Mouse (Mus musculus) ZHBTc4 (cell line): ENCODE results near the gene Polr2c.
"Not testable (repeated sequence)": the region's sequence is repeated elsewhere in the genome, so short reads cannot be mapped to it uniquely, and the experiment has no call there.

Experiments used
- DNase-seq: peaks from one replicate; pipeline ENCODE4 v3.0.0-alpha.2; 2011; ENCODE audit warnings: low read depth, low spot score

Polr2c gene

DNA sequence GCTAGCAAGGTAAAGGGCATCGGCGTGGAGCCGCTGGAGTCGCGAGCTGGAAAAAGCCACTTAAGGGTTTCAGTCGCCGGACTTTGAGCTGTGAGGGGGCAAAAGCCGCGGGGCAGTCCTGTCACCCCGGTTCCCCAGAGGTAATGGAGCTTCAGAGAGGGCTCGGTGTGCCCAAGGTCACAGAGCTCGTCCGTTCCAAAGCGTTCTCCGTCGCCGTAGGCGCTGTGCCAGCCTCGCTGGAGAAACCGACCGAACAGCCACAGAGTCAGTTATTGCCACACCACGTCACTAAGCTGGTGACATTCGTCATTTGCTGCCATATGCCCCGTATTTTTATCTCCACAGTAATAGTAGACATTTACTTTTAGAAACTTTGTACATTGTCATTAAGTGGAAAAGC is 18.6 kb upstream of the Polr2c start:
- no peak for DNase-seq

DNA sequence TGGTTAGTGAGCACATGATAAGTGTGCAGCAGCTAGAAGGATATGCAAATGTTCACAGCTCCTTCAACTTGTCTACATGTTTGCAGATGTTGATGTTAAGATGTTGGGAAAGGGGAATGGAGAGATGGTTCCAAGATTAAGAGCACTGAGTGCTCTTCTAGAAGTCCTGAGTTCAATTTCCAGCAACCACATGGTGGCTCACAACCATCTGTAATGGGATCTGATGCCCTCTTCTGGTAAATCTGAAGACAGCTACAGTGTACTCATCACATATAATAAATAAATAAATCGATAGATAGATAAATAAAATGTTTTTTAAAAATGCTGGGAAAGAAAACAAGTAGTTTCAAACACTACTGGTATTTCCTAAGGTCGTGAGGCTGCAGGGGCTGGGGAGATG is 16.1 kb upstream of the Polr2c start:
- no peak for DNase-seq

DNA sequence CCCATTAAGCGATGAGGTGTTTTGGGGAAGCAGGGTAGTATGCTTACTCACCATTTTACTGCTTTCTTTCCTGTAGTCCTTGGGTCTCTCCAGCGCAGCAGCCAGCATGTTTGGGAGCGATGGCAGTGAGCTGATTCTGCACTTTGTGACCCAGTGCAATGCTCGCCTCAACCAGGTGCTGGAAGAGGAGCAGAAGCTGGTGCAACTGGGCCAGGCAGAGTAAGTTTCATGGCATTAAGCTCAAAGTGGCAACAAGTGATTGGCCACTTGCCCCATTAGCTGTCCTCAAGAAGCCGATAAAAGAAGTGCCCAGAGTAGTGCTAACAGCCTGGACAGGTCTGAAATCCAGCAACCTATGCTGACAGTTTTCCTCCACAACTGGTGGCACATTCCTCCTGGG is 7.2 kb upstream of the Polr2c start:
- DNase-seq: no peak

DNA sequence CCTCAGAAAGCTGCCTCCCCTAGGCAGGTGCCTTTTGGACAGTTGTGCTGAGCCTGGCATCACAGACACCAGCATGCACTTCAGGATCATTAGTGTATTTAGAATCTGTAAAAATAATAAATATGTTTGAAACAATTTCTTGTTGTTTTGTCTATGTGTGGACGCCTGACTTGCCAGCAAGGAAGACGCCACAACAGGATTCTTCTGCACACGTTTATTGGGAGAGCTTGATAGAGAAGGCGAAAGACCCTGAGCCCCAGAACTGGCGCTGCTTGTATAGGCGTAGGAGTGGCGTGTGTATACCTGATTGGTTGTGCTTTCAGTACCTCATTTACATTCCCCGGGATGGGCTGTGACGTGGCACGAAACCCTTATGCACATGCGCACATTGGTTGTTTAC is 2.5 kb upstream of the Polr2c start:
- DNase-seq: not testable (repeated sequence)

DNA sequence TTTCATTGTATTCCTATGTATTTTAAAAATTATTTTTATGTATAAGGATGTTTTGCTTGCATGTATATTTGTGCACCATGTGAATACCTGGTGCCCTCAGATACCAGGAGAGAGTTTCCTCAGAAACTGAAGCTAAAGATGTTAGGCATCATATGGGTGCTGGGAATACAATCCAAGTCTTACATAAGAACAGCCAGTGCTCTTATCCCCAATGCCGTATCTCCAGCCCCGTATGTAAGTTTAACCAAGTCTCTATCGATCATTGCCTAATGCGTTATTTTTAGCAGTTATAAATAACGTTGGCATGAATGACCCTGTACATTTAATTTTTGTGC is 272 bp upstream of the Polr2c start:
- DNase-seq: no peak

DNA sequence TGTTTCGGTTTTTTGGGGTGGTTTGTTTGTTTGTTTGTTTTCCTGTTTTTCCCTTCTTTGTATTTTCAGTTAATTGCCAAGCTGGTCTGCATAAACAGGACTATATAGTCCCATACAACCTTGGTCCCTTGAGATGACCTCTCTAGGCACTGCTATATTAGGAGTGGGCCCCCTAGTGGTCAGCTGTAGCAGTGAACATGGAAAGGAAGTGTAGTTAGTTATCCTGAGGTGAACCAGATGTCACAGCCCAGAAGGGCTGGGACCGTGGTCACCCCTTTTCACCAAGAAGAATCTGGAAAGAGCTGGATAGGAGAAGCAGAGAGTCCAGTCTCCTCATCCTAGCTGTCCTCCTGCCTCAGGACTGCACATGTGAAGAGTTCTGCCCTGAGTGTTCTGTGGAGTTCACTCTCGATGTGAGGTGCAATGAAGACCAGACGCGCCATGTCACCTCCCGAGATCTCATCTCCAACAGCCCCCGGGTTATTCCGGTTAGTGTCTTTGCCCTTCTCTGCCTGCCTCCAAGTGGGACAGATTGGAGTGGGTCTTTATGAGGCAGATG is 4.2 kb downstream of the Polr2c start:
- DNase-seq: peak; percentile 76

DNA sequence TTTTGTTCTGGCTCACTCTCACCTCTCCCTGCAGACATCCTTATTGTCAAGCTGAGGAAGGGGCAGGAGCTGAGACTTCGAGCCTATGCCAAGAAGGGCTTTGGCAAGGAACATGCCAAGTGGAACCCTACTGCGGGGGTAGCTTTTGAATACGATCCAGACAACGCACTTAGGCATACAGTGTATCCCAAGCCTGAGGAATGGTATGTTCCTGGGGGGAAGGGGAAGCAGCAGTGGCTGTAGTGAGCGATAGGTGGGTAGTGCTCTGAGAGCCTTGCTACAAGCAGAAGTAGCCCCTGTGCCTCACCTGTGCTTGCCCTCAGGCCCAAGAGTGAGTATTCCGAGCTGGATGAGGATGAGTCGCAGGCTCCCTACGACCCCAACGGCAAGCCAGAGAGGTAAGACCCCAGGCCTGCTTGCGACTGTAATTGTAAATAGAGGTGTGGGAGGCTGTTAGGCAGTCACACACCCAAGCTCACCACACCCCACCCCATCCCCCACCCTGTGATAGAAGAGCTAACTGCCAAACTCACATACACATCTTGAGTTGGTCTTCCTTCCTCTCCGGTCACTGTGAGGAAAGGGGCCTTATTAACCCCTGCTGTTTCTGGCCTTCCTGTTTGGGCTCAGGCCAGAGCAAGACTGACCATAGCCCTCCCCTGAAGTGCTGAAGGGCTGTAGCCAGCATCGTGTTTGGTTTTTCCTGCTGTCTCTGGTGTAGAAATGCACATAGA is 5.4 kb downstream of the Polr2c start:
- no peak for DNase-seq

DNA sequence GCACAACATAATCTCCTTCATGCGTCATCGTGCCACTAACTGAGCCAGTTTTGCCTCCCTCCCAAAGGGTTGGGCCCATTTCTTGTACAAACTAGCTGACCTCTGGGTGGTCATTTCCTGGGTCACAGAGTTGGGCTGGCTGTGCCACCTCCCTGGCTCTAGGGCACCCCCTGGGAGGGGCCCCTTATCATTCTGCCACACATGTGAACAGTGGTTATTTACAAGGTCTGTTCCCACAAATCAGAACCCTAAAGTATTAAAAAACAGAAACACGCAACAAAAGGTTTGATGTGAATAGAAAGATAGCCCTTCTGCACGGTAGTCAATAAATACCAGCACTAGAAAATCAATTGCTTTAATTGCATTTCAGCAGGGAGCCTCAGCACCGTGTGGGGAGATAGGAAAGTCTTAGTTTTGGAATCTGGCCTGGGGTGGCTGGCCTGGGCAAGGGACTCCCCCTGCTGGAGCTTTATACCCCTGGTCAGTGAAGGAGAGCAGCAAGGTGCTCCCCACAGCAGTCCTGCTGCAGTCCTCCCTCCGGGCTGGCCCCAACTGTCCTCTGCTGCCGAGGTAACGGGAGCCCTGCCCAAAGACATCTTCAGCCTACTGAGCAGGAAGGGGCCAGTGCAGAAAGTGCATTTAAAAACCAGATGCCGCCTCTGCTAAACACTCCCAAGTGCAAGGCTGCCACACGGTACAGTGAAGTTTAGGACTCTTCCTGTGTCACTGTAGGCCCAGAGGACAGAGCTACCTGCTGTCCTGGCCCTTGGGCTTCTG is 6.8 kb downstream of the Polr2c start:
- no peak for DNase-seq

DNA sequence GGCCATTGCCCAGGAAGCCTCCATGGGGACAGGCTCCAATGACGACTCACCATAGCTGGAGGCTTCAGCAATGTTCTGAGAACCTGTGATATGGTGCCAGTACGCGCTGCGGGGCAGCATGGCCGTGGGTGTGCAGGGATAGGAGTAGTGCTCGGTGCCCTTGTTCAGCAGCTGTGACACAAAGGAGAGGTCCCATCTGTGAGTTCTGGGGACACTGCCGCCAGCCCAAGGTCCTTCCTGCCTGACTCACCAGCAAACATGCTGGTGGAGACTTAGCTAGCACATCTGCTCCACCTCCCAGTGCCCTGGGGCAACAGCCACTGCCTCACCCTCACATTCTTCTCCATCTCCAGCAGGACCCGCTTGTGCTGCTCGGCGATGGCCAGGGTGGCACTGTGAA is 8.0 kb downstream of the Polr2c start:
- DNase-seq: peak; percentile 43

DNA sequence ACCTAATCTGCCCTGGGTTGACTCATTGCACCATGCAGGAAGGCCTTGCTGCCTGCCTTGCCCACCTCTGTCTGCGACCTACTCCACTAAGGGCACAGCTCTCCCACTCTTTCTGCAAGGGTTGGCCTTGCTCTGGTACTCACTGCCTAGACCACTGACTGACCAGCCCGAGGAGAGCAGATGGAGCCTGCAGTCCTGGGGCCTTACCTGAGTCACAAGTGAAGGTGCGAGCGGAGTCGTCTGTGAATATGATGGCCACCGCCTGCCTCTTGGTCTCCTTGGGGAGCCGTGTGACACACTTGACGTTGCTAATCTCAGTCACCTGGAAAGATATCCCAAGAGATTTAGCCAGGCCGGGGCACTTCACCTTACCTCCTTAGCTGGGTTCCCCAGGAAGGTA is 9.7 kb downstream of the Polr2c start:
- DNase-seq: no peak

DNA sequence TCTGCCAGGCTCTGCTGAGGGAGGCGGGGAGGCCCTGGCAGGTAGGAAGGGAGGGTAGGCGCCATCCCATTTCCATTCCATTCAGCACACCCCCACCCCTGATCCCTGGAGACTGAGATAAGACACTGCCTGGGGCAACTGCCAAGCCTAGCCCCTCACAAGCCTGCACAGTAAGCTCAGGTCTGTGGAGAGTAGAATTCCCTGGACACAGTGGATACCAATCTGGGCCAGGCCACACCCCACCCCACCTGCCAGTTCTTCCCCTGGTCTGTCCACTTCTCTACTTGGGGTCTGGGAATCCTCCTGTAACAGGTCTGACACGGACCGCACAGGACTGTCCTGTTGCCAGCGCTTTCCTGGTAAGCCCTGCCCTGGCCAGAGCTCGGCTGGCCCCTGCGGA is 11.9 kb downstream of the Polr2c start:
- no peak for DNase-seq

DNA sequence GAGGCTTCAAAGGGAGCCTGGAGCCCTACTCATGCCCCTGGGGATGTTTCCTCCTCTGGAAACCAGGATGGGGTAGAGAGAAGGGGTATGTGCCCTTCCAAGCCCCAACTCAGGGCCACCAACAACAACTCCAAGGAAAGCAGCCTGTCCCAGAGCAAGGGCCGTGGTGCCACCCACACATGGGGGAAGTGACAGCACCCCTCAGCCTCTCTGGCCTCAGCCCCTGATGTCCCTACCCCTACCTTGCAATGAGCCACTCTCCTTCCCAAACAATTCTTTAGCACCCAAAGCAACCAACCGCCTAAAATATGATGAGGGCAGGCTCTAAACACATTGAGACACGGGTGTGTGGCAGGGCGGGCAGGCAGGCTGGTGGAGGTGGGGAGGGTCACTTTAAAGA is 12.8 kb downstream of the Polr2c start:
- DNase-seq: no peak

DNA sequence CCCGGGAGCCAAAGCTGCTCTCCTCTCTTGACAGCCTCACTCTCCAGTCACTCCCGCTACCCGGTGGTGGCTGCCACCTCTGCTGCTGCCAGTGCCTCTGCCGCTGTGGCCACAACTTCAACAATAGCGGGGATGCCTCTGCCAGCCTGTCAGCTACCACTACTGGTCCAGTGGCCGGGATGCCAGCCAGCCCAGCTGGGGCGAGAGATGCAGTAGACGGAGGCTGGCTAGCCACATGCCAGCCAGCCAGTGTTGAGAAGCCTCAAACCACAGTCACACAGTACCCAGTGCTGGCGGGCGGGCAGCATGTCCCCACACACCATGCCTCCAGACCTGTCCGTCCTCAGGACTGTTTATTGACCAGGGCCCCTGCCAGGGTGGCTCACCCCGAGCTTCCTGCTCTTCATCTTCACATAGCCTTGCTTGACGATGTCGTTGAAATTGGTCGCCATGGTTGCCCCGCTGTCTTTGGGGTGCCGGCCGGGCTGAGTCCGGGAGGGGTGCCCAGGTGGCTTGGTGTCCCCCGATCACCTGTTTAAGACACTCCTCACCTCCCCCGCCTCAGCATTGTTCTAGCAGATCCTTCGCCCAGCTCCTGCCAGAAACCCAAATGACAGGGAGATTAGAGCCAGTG is 13.3 kb downstream of the Polr2c start:
- DNase-seq: no peak

DNA sequence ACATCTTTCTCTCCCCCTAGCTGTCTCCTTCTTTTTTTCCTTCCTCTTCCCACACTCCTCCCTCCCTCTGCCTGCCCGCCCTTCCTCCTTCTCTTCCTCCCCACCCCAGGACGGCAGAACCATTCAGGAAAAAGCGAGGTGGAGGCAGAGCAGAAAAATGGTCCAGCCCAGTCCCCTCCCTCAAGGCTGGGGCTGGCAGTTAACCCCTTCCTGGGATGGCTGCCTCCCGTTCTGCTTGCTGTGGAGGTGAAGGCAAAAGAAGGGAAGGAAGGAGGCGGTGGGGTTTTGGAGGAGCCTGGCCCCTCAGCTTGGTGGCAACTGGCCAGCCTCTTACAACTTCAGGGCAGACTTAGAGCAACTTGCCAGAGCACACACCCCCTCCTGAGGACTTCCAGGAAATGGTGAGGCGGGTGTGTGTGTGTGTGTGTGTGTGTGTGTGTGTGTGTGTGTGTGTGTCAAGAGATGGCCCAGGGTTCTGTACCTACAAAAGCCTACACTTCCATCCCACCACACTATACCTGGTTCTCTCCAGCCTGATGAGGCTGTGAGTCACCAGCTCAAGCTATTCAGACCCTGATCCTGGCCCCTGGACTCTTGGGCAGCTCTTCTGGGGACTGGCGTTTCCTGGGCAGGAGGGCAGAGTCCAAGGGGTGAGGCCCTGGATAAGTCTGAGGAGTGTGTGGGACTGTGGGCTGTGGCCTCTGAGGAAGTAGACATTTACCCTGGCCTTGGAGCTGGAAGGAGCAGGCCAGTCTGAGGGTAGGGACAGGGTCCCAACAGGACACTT is 14.1 kb downstream of the Polr2c start:
- DNase-seq: peak; percentile 48

DNA sequence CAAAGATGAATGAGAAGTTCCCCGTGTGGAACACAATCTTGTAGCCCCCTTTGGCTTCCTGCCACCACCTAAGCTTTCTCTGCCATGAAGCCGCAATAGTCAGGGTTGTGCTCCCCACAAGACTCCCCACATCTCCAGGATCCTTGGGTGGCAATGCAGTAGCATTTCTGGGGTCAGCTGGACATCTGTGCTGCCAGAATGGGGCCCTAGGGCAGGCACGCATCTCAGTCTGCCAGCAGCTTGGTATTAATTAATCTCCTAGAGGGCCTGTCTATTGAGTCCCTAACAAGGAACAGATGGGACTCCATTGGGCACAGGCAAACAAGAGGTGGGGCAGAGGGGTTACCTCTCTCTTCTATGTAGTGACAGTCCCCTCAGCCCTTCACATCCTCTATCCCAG is 14.9 kb downstream of the Polr2c start:
- DNase-seq: no peak

DNA sequence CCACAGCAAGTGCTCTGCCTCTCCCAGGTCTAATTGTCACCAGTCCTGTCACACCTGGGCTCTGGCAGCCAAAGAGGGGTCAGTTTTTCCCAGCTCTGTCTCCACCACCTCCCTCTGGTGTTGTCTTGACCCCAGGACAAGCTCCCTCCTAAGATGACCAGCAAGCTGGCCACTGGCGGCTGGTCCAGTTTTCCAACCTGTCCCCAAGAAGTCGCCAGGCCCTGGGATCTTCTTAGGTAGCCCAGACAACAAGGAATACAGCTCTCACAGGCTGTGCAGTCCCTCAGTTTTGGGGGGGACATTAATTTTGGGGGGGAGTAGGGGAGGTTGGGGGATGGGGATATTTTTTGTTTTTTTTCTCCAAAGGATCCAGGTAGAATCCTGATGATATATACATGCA is 15.3 kb downstream of the Polr2c start:
- DNase-seq: no peak

DNA sequence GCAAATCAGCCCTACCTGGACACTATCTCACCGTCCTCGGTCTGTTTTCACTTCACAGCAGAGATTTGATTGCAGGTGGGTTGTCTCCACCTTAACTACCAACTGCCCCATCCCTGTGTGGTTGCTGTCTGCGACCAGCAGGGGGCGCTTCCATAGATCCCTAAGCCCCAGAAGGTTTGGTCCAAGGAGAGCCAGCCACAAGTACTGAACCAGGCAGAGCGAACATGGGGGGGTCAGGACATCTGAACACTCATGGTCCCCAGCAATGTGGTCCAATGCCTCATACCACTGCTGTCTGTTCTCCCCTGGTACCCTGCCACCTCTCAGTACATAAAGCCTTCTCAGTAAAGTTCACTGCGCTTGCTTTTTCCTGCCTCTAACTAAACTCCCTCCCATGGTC is 17.1 kb downstream of the Polr2c start:
- peak; percentile 84 for DNase-seq

DNA sequence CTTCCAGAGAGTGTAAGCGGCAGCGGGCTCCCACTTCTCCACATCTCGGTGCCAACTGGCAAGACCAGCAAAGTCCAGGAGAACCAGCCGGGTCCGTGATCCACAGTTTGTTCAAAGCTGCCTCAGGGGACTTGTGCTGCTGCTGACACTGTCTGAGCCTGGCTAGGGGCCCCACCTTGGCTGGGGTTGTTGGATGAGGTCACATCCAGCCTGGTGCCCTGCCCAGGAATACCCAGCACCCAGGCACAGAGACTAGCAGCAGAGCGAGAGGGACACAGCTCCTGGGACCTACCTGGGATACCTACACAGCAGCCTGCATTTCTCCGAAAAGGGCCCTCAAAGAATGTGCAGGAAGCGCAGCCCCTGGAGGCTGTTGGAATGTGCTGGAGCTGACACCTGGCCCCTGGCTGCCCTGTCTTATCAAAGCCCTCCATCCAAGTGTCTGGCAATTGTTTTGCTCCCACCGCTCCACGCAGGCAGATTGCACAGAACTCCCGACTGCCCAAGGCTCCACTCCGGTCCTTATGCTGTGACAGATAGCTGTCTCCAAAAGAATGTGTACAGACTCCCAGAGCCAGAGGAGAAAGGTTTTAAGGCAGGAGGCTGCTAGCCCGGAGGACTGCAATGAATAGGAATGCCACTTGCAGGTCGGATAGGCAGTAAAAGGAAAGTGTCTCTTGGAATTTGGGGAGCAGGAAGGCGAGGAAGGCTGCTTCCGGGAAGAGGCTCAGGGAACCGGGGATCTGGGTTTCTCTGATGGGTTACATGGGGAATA is 18.0 kb downstream of the Polr2c start:
- no peak for DNase-seq

DNA sequence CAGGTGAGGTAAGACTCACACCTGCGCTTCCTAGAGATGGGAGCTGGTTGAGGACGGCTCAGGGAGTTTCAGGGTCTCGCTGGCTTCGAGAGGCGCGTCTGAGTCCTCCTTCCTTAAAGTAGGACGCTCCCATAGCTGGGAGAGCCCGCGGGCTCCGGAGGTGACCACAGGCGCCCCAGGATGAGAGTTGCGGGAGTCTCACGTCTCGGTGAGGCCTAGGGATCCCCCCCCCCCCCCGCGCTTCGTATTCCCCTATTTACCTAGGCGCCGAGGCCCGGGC is 18.6 kb downstream of the Polr2c start:
- DNase-seq: no peak

DNA sequence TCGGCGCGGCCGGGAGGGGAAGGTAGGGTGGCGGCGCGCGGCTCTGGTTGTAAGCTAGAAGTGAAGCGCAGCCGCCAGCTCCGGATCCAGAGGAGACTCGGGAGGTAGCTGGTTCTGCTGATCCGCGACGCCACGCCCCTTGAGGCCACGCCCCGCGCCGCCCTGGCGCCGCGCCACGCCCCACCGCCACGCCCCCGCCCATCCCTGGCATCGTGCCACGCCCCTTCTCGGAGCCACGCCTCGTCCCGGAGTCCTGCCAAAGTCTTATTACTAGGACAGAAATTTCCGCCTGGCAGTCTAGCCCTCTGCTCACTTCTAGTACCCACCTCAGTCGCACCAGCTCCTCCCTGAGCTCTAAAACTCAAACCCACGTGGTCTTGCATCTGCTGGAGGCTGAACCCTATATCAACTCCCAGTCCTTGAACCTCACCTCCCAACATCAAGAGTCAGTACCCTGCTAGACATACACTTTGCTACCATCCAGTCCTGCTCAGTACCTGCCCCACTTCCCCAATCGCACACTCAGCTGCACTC is 19.0 kb downstream of the Polr2c start, which contains the start of gene Dok4:
Gene Dok4, minus strand, starts transcription at position 134 of the 534 bp plus-strand sequence.
- DNase-seq: peak; percentile 83

DNA sequence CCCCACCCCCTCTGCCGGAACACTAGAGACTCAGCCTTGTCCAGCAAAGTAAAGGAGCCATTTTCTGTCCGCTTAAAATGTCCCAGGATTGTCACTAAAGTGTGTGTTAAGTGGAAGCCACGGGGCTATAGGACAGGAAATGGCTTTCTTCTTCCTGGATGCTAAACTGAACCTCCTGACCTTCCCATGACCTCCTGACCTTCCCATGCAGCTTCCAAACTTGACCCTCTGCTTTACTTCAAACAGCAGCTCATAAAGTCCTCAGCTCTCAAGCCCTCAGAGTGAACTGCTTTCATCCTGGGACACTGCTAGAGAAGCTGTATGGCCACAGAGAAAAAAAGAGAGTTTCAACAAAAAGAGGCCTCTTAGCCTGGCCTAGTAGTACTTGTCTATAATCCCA is 19.6 kb downstream of the Polr2c start:
- DNase-seq: no peak
